Mouse (Mus musculus): ENCODE results near the gene Skp1a.

Gene Skp1a

GRCm38 (mm10) chr11:52253674-52254375, 22.0 kb downstream of the Skp1a start:
- peak; percentile 82 for DNase-seq (ENCODE audit: low read depth)

DNA sequence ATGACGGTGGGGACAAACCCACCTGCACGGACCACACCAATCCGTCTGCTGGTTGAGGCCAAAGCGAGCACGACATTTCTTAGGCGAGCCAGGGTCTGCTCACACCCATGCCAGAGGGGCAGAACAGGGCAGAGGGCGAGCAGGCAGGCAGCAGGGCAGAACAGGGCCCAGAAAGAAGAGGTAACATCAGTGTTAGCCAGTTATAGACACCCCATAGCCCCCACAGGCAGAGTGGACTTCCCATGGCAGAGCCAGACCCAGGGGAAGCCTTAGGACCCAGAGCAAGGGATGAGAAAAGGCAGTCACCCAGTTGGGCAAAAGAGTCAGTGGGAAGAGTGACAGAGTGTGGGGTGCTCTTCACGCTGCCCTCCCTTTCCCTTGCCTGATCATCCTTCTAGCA, 23.3 kb downstream of the Skp1a start:
- no peak for DNase-seq (ENCODE audit: low read depth)

- DNase-seq (ENCODE audit: low read depth), result no peak
Observed at GRCm38 (mm10) chr11:52257376-52257775, 25.6 kb downstream of the Skp1a start.

DNA sequence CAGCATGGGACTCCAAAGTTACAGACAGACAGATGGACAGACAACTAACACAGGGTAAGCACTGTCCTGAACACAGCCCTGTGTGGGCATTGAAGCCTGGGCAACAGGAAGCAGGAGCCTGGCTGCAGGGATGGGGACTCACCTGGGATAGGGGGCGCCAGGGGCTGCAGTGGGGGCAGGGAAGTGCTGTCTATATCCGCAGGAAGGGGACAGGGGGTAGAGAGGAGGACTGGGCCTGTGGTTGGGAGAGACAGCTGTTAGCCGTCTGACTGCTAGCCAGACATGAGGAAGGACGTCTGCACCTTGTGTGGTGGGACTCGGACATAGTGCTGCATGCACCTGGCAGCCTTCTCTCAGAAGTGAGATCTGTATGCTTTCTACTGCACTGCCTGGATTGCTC, 26.9 kb downstream of the Skp1a start:
- no peak for DNase-seq (ENCODE audit: low read depth)

DNA sequence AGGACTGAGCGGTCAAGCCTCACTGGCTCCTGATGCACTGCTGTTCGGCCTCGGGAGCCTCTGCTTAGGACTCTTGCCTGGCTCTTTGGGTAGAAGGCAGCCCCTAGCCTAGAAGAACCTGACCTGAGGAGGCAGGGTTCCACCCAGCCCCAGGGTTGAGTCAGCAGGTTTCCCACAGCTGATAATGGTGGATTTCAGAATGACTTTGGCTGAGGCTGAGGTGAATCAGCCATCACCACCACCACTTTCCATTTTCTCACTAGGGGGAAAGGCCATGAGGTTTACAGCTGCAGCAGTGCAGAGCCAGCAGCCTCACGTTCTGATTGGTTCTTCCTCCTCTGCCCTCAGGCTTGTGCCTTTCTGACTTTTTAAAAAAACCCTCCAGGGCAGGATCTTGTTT, 29.1 kb downstream of the Skp1a start:
- peak; percentile 87 for DNase-seq (ENCODE audit: low read depth)

DNA sequence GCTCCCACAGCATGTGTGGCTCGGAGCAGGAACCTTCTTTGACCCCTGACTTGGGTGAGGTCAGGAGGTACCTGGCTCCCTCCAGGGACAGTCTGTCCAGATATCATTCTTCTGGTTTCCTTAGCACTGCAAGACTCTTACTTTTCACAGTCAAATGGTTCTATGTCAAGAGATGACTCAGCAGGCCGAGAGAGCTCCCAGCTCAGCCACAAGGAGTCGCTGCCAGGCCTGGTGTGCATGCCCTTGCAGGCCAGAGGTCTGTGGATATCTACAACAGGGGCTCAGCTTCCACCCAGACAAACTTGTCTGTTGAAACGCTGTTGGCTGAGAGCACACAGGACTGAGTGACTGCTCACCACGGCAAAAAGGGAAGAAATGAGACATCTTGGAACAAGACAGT, 30.1 kb downstream of the Skp1a start:
- DNase-seq (ENCODE audit: low read depth), result peak; percentile 83

DNA sequence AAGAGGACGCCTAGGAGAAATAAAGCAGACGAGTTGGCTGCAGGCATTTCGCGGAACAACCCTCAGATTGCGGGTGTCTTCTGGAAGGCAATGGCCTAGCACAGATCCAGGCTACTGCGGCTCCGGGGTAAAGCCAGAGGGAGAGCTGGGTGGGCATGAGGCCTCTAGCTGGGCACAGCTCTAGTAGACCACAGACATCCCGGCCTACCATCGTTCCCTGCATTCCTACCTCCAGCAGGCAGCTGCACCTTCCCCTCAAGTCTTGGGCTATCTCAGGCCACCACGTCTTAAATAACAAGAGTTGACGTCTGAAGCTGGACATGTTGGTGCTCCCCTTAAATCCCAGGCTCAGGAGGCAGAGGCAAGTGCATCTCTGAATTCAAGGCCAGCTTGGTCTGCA, 30.5 kb downstream of the Skp1a start:
- no peak for DNase-seq (ENCODE audit: low read depth)

GRCm38 (mm10) chr11:52264871-52265270, 33.1 kb downstream of the Skp1a start:
- DNase-seq (ENCODE audit: low read depth), result no peak

- DNase-seq (ENCODE audit: low read depth), result no peak
Observed at GRCm38 (mm10) chr11:52265616-52266307, 34.0 kb downstream of the Skp1a start.

DNA sequence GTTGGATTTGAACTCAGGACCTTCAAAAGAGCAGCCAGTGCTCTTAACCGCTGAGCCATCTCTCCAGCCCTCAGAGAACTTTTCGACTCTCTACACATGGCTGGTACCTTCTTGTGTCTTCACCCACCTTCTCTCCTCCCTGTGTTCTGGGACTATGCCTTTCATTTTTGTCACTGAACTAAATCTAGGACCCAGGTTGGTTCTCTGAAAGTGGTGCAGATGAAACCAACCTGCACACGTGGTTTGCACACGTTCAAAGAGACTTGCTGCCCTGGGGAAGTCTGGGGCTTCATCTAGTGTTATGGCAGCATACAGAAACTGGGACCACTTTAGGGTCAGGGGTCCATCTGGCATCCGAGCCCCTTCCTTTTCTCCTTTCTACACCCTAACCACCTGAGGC, 35.5 kb downstream of the Skp1a start:
- no peak for DNase-seq (ENCODE audit: low read depth)

GRCm38 (mm10) chr11:52268104-52268835, 36.5 kb downstream of the Skp1a start:
- no peak for DNase-seq (ENCODE audit: low read depth)

DNA sequence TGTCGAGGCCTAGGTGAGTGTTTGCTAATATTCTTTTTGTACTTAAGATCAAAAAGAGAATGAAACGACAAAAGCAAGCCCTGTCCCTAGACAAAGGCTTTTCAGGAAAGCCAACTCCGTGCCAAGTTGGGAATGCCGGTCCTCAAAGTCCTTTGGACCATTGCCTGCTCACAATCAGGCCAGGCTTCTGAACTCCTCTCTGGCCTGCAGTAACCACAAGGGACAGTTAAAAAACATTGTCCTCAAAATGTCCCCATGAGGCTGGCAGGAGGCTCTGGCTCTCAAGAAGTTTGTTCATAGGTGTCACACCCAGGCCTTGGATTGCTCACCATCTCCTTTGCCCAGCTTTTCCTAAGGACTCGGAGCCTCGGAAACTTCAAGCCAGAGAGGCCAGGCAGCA, 38.0 kb downstream of the Skp1a start:
- no peak for DNase-seq (ENCODE audit: low read depth)

DNA sequence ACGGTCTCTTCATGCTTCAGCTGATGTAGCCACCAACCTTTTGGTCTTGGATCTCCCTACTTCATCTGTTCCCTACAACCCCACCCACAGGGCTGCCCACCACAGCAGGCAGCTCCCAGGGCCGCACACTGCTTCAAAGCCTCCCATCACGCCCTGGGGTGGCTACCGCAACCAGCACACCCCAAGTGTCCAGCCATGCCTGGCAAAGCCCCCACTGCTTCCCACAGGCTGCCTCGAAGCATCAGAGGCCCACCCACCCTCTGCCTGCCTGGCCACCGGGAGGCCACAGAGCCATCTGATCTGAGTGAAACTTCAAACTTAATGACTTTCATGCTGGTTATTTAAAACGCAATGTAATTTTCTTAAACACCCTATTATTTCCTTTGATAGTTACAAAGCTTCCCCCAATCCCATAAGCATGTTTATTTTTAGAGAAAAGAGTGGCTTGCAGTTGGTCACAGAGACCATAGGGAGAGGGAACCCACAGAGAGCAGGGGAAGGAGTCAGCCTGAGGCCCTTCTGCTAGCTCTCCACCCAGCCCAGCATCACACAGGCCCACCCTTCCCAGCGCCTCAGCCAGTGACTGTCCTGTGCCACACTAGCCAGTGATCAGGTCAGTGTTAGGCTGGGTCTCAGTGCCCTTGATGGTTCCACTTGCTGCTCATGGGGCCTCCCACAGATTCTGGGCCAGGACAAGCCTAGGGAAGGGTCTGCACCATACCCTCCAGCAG, 40.1 kb downstream of the Skp1a start:
- DNase-seq (ENCODE audit: low read depth), result no peak

GRCm38 (mm10) chr11:52272619-52273018, 40.8 kb downstream of the Skp1a start:
- peak; percentile 71 for DNase-seq (ENCODE audit: low read depth)

DNA sequence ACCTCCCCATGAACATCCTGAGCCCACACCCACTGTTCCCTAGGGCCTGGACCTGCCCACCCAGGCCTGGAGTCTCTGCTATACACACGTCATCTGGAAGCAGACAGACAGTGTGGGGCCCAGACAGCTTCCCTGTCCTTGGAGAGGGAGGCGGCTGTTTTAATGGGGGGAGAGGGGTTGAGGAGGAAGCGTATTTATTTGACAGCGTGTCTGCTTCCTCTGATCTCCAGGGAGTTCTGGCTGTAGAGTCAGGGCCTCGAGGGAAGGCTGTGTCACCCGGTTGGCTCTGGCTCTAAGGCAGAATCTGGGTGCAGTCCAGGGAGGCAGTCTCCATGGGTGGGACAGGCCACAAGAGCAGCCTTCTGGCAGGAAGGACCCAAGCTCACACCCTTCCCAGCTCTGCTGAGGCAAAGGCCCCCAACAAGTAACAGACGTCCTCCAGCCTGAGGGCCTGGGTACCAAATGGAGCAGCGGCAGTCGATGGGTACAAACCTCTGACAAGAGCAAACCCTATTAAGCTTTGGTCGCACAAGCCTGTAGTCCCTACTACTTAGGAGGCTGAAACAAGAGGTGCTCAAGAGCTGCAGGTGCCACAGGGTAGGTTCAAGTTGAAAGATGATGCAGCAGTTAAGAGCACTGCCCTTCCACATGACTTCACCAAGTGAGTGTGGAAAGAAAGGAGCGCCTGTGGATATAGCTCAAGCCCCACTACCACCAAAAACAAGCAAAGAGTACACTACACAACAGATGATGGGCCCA, 41.6 kb downstream of the Skp1a start:
- no peak for DNase-seq (ENCODE audit: low read depth)

DNA sequence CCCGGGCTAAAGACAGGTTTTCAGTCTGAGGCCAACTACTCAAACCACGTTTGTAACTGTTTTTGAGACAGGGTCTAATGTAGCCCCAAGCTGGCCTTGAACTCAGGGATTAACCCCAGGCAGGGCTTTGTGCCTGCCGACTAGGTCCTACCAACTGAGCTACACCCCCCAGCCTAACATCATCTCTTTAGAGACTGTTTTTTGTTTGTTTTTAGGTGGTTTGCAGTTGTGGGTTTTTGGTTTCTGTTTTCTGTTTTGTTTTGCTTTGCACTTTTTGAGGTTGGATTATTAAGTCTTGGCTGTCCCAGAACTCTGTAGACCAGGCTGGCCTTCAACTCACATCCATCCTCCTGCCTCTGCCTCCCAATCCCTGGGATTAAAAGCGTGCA, 42.1 kb downstream of the Skp1a start:
- DNase-seq (ENCODE audit: low read depth), result no peak

- no peak for DNase-seq (ENCODE audit: low read depth)
Observed at GRCm38 (mm10) chr11:52274456-52275112, 42.8 kb downstream of the Skp1a start.

DNA sequence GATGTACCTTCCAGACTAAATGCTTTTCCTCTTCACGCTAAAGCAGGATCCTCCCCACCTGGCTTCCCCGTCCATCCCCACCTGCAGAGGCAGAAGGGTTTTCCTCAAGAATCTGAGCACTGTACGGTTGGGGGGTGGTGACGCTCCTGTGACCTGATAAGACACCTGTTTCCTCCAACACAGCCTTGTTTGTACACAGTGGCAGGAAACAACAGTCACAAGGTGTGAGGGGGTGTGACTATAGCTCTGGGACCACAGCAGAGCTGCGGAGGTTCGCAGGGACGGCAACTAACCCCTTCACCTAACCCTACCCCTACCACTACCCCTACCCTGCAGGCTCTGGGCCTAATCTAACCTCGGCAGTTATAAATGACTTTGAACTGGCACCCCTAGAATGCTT, 43.6 kb downstream of the Skp1a start:
- DNase-seq (ENCODE audit: low read depth), result no peak

GRCm38 (mm10) chr11:52275774-52276555, 44.2 kb downstream of the Skp1a start:
- DNase-seq (ENCODE audit: low read depth), result peak; percentile 49

- no peak for DNase-seq (ENCODE audit: low read depth)
Observed at GRCm38 (mm10) chr11:52276961-52277391, 45.2 kb downstream of the Skp1a start.

Data from NIH3T3 (cell line).